Mouse (Mus musculus): Measurements from ENCODE around the gene Poldip2. TPM values are rescaled to one million over a fixed set of nuclear protein-coding genes. Genes with fewer than 3 reads are reported as not detected.

The Poldip2 gene
- polyA plus RNA-seq, 1 experiment from 2014 or later, result 163 TPM

Other genes with a start within 250 kb of the Poldip2 start
- 0.09 TPM in 1 of 2 replicates, not detected in the other for gene BC030499, start 221.4 kb upstream of the Poldip2 start, polyA plus RNA-seq (2015; fragmentation: Nextera tagmentation; extraction: Ambion mirVana)
- 26.3 and 29.5 TPM in 2 replicates for gene Spag5, start 210.7 kb upstream of the Poldip2 start, polyA plus RNA-seq (2015; fragmentation: Nextera tagmentation; extraction: Ambion mirVana)
- 25.0 and 25.5 TPM in 2 replicates for gene Aldoc, start 189.2 kb upstream of the Poldip2 start, polyA plus RNA-seq (2015; fragmentation: Nextera tagmentation; extraction: Ambion mirVana)
- 83.9 and 85.7 TPM in 2 replicates for gene Pigs, start 183.8 kb upstream of the Poldip2 start, polyA plus RNA-seq (2015; fragmentation: Nextera tagmentation; extraction: Ambion mirVana)
- 35.8 and 44.3 TPM in 2 replicates for gene Unc119, start 168.7 kb upstream of the Poldip2 start, polyA plus RNA-seq (2015; fragmentation: Nextera tagmentation; extraction: Ambion mirVana)
- 3.1 and 3.5 TPM in 2 replicates for gene Foxn1, start 125.6 kb upstream of the Poldip2 start, polyA plus RNA-seq (2015; fragmentation: Nextera tagmentation; extraction: Ambion mirVana)
- gene Slc13a2, start 90.0 kb upstream of the Poldip2 start, polyA plus RNA-seq (2015; fragmentation: Nextera tagmentation; extraction: Ambion mirVana), result 0.10 TPM in 1 of 2 replicates, not detected in the other
- 20.2 and 21.3 TPM in 2 replicates for gene Slc46a1, start 46.5 kb upstream of the Poldip2 start, polyA plus RNA-seq (2015; fragmentation: Nextera tagmentation; extraction: Ambion mirVana)
- gene Sarm1, start 14.4 kb upstream of the Poldip2 start, polyA plus RNA-seq (2015; fragmentation: Nextera tagmentation; extraction: Ambion mirVana), result 1.3 and 1.7 TPM in 2 replicates
- 1.7 and 2.7 TPM in 2 replicates for gene Vtn, start 13.1 kb upstream of the Poldip2 start, polyA plus RNA-seq (2015; fragmentation: Nextera tagmentation; extraction: Ambion mirVana)
- gene Sebox, start 8.7 kb upstream of the Poldip2 start, polyA plus RNA-seq (2015; fragmentation: Nextera tagmentation; extraction: Ambion mirVana), result 0.22 TPM in 1 of 2 replicates, not detected in the other
- 39.7 and 41.9 TPM in 2 replicates for gene Tmem199, start within 50 bp of the Poldip2 start, polyA plus RNA-seq (2015; fragmentation: Nextera tagmentation; extraction: Ambion mirVana)
- 95.1 and 95.3 TPM in 2 replicates for gene Tnfaip1, start 24.1 kb downstream of the Poldip2 start, polyA plus RNA-seq (2015; fragmentation: Nextera tagmentation; extraction: Ambion mirVana)
- 196 and 206 TPM in 2 replicates for gene Ift20, start 24.2 kb downstream of the Poldip2 start, polyA plus RNA-seq (2015; fragmentation: Nextera tagmentation; extraction: Ambion mirVana)
- 89.3 and 92.7 TPM in 2 replicates for gene Tmem97, start 38.6 kb downstream of the Poldip2 start, polyA plus RNA-seq (2015; fragmentation: Nextera tagmentation; extraction: Ambion mirVana)
- gene Nlk, start 185.2 kb downstream of the Poldip2 start, polyA plus RNA-seq (2015; fragmentation: Nextera tagmentation; extraction: Ambion mirVana), result 8.6 and 9.5 TPM in 2 replicates
- 36.2 and 40.3 TPM in 2 replicates for gene Ccnq, start 239.5 kb downstream of the Poldip2 start, polyA plus RNA-seq (2015; fragmentation: Nextera tagmentation; extraction: Ambion mirVana)

All from limb, embryonic 15.5 days (tissue).